Mouse (Mus musculus): ENCODE data around the gene Zbtb16.

GRCm38 (mm10) chr9:48612542-48612941 is 223.5 kb downstream of the Zbtb16 start:
- TF ChIP-seq CTCF (IDR thresholded peaks at IDR 0.05; ENCODE audit: insufficient read depth, low read depth, low read length) (no peak), POLR2A (IDR thresholded peaks at IDR 0.05; ENCODE audit: insufficient read depth, low read depth, low read length) (no peak)

All from olfactory bulb, adult 2 months (tissue).